Mouse (Mus musculus) embryonic facial prominence, embryonic 12.5 days (tissue): Measurements from ENCODE around the gene Chsy1. TPM values are rescaled to one million over a fixed set of nuclear protein-coding genes. Genes with fewer than 3 reads are reported as not detected.

Source experiments
- ATAC-seq: fragments of 200-750 bp; cut with Nextera tagmentation; 2 replicates; pipeline ENCODE4 v1.8.0; 2017; ENCODE audit not compliant: insufficient number of reproducible peaks, insufficient read depth, low FRiP score, low TSS enrichment
- H3K27ac ChIP-seq: fragments of 300-500 bp; sonication (generic); 2 replicates; pipeline ENCODE4 v1.5.1; 2016; ENCODE audit warnings: mild to moderate bottlenecking
- H3K27me3 ChIP-seq: fragments of 300-500 bp; sonication (generic); 2 replicates; pipeline ENCODE4 v1.6.1; 2016; ENCODE audit warnings: mild to moderate bottlenecking, moderate library complexity
- H3K36me3 ChIP-seq: fragments of 300-500 bp; sonication (generic); 2 replicates; pipeline ENCODE4 v1.6.1; 2016; ENCODE audit warnings: mild to moderate bottlenecking
- H3K4me1 ChIP-seq: fragments of 300-500 bp; sonication (generic); 2 replicates; pipeline ENCODE4 v1.6.1; 2016
- H3K4me2 ChIP-seq: fragments of 300-500 bp; sonication (generic); replicated peaks from 2 replicates; pipeline ENCODE4 v1.6.1; 2016; ENCODE audit warnings: mild to moderate bottlenecking, moderate library complexity
- H3K4me3 ChIP-seq: fragments of 300-500 bp; sonication (generic); 2 replicates; pipeline ENCODE4 v1.5.1; 2016; ENCODE audit warnings: mild to moderate bottlenecking
- H3K9ac ChIP-seq: fragments of 300-500 bp; sonication (generic); 2 replicates; pipeline ENCODE4 v1.6.1; 2016; ENCODE audit warnings: mild to moderate bottlenecking, moderate library complexity
- H3K9me3 ChIP-seq: fragments of 300-500 bp; sonication (generic); 2 replicates; pipeline ENCODE4 v1.6.1; 2016; ENCODE audit warnings: mild to moderate bottlenecking, moderate library complexity
- WGBS: fragments of 180-500 bp; shearing (Covaris S2); methylation state at CpG from one replicate; pipeline ENCODE4 v1.1.7; 2016; 5-methylcytosine and 5-hydroxymethylcytosine counted together
- polyA plus RNA-seq: library from polyadenylated mRNA; unstranded; fragments of >200 nt; fragmentation: Nextera tagmentation; extraction: Ambion mirVana; gene quantifications from 2 replicates; pipeline ENCODE4 v1.2.1, GENCODE M21; 2016

Gene Chsy1
- polyA plus RNA-seq, 1 experiment from 2014 or later, result 21.2 TPM

- no peak for ATAC-seq
- Histone ChIP-seq H3K9ac (no peak overlapping the region), H3K36me3 (no peaks in the 10 kb centered on the region), H3K4me2 (no peak overlapping the region), H3K4me1 (peaks cover 8% of the 10 kb centered on the region), H3K27ac (no peak overlapping the region), H3K4me3 (no peak overlapping the region), H3K9me3 (no peaks in the 10 kb centered on the region), H3K27me3 (no peaks in the 10 kb centered on the region)
- 86% methylated on average over 7 of the region's 7 CpGs for WGBS
Observed at GRCm38 (mm10) chr7:66162489-66162888, 53.2 kb downstream of the Chsy1 start.

GRCm38 (mm10) chr7:66162981-66163380 is 53.7 kb downstream of the Chsy1 start:
- Histone ChIP-seq H3K36me3 (no peaks in the 10 kb centered on the region), H3K4me3 (no peak overlapping the region), H3K4me1 (peaks cover 8% of the 10 kb centered on the region), H3K9ac (no peak overlapping the region), H3K9me3 (no peaks in the 10 kb centered on the region), H3K4me2 (no peak overlapping the region), H3K27me3 (no peaks in the 10 kb centered on the region), H3K27ac (no peak overlapping the region)
- WGBS, result 90% methylated on average over 1 of the region's 1 CpGs
- no peak for ATAC-seq

- no peak overlapping the region for H3K4me2 ChIP-seq
- no peaks in the 10 kb centered on the region for H3K27me3 ChIP-seq
- ATAC-seq, result no peak
- 76% methylated on average over 9 of the region's 9 CpGs for WGBS
- H3K4me3 ChIP-seq, result no peak overlapping the region
- no peak overlapping the region for H3K9ac ChIP-seq
- no peaks in the 10 kb centered on the region for H3K9me3 ChIP-seq
- H3K27ac ChIP-seq, result no peak overlapping the region
- H3K36me3 ChIP-seq, result no peaks in the 10 kb centered on the region
- peaks cover 8% of the 10 kb centered on the region for H3K4me1 ChIP-seq
Observed at GRCm38 (mm10) chr7:66164427-66165031, 55.2 kb downstream of the Chsy1 start.

DNA sequence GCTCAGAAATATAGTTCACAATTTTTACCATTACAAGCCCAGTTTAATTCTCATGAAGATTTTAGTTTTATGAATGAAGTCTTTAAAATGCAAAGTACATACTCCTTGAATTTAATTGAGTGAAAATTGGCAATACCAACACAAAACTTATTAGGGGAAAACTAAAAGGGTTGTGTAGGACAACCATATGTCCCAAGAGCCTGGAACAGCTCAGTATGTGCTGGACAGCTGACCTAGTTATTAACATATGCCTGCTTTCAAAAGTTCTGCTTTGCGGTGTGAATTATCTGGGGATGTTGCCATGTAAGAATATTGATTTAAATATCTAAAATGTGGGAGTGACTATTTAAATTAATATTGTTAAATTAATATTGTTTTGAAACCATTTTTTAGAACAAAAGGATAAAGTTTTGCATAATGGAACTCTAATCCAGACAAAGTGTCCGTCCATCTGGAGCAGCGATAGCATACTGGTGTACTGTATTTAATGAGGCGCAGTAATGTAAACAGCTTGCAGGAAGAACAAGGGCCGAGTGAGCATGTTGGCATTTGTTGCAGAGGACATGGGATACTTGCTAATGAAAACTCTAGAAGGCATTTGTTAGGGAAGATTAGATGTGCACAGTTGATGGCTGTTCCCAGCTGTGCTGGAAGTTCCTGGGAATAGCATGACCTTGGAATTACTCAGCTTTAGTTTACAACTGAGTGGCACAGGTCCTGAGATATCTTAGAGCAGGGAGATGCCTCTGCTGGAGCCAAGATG is 55.9 kb downstream of the Chsy1 start:
- no peak for ATAC-seq
- 65% methylated on average over 5 of the region's 5 CpGs for WGBS
- Histone ChIP-seq H3K4me2 (no peak overlapping the region), H3K36me3 (no peaks in the 10 kb centered on the region), H3K9ac (no peak overlapping the region), H3K27ac (no peak overlapping the region), H3K9me3 (no peaks in the 10 kb centered on the region), H3K27me3 (no peaks in the 10 kb centered on the region), H3K4me3 (no peak overlapping the region), H3K4me1 (peaks cover 8% of the 10 kb centered on the region)

DNA sequence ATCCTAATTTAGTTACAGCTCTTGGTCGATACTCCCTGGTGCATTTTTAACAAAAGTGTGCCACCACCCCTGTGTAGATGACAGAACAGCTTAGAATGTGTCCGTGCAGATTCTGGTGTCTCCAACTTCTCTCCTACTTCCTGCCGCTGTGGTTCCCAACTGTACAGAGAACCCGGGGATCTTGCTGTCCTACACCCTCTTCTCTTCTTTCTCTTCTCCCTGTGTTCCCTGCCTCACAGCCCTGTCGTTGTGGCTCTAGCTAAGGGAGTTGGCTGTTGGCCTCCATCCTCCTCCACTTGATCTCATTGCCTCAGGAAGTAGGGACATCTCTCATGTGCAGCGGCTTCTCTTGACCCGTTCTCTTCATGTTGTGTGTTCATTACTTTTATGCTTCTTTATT is 59.6 kb downstream of the Chsy1 start:
- Histone ChIP-seq H3K27me3 (no peaks in the 10 kb centered on the region), H3K9ac (no peak overlapping the region), H3K4me2 (no peak overlapping the region), H3K4me1 (peaks cover 5% of the 10 kb centered on the region; the same call in 1 of the 2 replicates), H3K4me3 (no peak overlapping the region), H3K9me3 (no peaks in the 10 kb centered on the region), H3K36me3 (peaks cover 29% of the 10 kb centered on the region), H3K27ac (no peak overlapping the region)
- WGBS, result 89% methylated on average over 7 of the region's 7 CpGs
- no peak for ATAC-seq

- Histone ChIP-seq H3K36me3 (peaks cover 35% of the 10 kb centered on the region), H3K9me3 (no peaks in the 10 kb centered on the region), H3K4me3 (no peak overlapping the region), H3K27me3 (no peaks in the 10 kb centered on the region), H3K4me2 (no peak overlapping the region), H3K27ac (no peak overlapping the region), H3K9ac (no peak overlapping the region), H3K4me1 (peaks cover 3% of the 10 kb centered on the region; the same call in 1 of the 2 replicates)
- WGBS, result 92% methylated on average over 6 of the region's 6 CpGs
- no peak for ATAC-seq
Observed at GRCm38 (mm10) chr7:66169476-66169875, 60.2 kb downstream of the Chsy1 start.

DNA sequence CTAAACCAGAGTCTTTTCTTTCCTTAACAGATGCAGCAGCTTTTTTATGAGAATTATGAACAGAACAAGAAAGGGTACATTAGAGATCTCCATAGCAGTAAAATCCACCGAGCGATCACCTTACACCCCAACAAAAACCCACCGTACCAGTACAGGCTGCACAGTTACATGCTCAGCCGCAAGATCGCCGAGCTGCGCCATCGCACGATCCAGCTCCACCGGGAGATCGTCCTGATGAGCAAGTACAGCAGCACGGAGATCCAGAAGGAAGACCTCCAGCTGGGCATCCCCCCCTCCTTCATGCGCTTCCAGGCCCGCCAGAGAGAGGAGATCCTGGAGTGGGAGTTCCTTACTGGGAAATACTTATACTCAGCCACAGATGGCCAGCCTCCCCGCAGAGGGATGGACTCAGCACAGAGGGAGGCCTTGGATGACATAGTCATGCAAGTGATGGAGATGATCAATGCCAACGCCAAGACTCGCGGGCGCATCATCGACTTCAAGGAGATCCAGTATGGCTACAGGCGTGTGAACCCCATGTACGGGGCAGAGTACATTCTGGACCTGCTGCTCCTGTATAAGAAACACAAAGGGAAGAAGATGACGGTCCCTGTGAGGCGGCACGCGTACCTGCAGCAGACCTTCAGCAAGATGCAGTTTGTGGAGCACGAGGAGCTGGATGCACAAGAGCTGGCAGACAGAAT is 61.6 kb downstream of the Chsy1 start:
- 96% methylated on average over 27 of the region's 27 CpGs for WGBS
- no peaks in the 10 kb centered on the region for H3K27me3 ChIP-seq
- ATAC-seq, result no peak
- no peak overlapping the region for H3K4me2 ChIP-seq
- H3K9me3 ChIP-seq, result no peaks in the 10 kb centered on the region
- H3K4me1 ChIP-seq, result no peaks in the 10 kb centered on the region
- no peak overlapping the region for H3K4me3 ChIP-seq
- no peak overlapping the region for H3K27ac ChIP-seq
- peaks cover 42% of the 10 kb centered on the region for H3K36me3 ChIP-seq
- no peak overlapping the region for H3K9ac ChIP-seq

GRCm38 (mm10) chr7:66175738-66176137 is 66.4 kb downstream of the Chsy1 start:
- Histone ChIP-seq H3K9me3 (no peaks in the 10 kb centered on the region), H3K9ac (no peak overlapping the region), H3K27ac (no peak overlapping the region), H3K4me3 (no peak overlapping the region), H3K4me1 (no peaks in the 10 kb centered on the region; the same call in 1 of the 2 replicates), H3K4me2 (no peak overlapping the region), H3K27me3 (no peaks in the 10 kb centered on the region), H3K36me3 (peaks cover 40% of the 10 kb centered on the region)
- no peak for ATAC-seq
- 90% methylated on average over 6 of the region's 6 CpGs for WGBS

DNA sequence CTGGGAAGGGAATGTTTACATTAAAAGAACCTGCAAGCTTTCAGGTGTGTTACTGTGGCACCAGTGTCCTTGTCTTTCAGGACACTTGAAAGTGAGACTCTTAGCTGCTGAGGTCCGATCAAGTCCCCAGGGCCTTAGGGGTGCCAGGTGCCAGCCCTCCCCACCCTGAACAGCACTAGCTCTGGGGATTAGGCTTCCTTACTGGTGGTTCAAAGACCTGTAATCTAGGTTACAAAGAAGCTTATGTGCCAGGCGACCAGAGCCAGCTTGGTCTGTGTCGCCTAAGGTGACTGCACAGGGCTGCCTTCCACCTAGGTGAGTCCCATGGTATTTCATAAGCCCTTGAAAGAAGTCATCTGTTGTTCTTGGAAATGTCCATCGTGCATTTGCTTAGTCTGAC is 66.9 kb downstream of the Chsy1 start:
- Histone ChIP-seq H3K27ac (no peak overlapping the region), H3K4me3 (no peak overlapping the region), H3K9me3 (no peaks in the 10 kb centered on the region), H3K4me2 (no peak overlapping the region), H3K4me1 (no peaks in the 10 kb centered on the region; the same call in 1 of the 2 replicates), H3K27me3 (no peaks in the 10 kb centered on the region), H3K9ac (no peak overlapping the region), H3K36me3 (peaks cover 35% of the 10 kb centered on the region)
- no peak for ATAC-seq
- WGBS, result 87% methylated on average over 4 of the region's 4 CpGs

- ATAC-seq, result no peak
- WGBS, result 73% methylated on average over 4 of the region's 4 CpGs
- no peaks in the 10 kb centered on the region for H3K27me3 ChIP-seq
Observed at GRCm38 (mm10) chr7:66176929-66177328, 67.6 kb downstream of the Chsy1 start.

GRCm38 (mm10) chr7:66178101-66178500 is 68.8 kb downstream of the Chsy1 start:
- 84% methylated on average over 6 of the region's 6 CpGs for WGBS
- no peaks in the 10 kb centered on the region for H3K9me3 ChIP-seq
- no peaks in the 10 kb centered on the region; the same call in 1 of the 2 replicates for H3K4me1 ChIP-seq
- ATAC-seq, result no peak
- H3K27ac ChIP-seq, result no peak overlapping the region
- H3K4me3 ChIP-seq, result no peak overlapping the region
- no peaks in the 10 kb centered on the region for H3K27me3 ChIP-seq
- no peak overlapping the region for H3K9ac ChIP-seq
- peaks cover 20% of the 10 kb centered on the region for H3K36me3 ChIP-seq
- H3K4me2 ChIP-seq, result no peak overlapping the region

More at GRCm38 (mm10) chr7:66176929-66177328, 67.6 kb downstream of the Chsy1 start:
- no peak overlapping the region for H3K27ac ChIP-seq
- H3K4me2 ChIP-seq, result no peak overlapping the region
- no peaks in the 10 kb centered on the region; the same call in 1 of the 2 replicates for H3K4me1 ChIP-seq
- no peaks in the 10 kb centered on the region for H3K9me3 ChIP-seq
- H3K9ac ChIP-seq, result no peak overlapping the region
- peaks cover 28% of the 10 kb centered on the region for H3K36me3 ChIP-seq
- no peak overlapping the region for H3K4me3 ChIP-seq
